Mouse (Mus musculus) mesoderm, embryonic 11.5 days (tissue): ENCODE measurements around the gene Tgfa.

Experiments
- DNase-seq: peaks from one replicate; pipeline ENCODE4 v3.0.0-alpha.2; 2012; ENCODE audit warnings: low read depth, low spot score

The Tgfa gene

DNA sequence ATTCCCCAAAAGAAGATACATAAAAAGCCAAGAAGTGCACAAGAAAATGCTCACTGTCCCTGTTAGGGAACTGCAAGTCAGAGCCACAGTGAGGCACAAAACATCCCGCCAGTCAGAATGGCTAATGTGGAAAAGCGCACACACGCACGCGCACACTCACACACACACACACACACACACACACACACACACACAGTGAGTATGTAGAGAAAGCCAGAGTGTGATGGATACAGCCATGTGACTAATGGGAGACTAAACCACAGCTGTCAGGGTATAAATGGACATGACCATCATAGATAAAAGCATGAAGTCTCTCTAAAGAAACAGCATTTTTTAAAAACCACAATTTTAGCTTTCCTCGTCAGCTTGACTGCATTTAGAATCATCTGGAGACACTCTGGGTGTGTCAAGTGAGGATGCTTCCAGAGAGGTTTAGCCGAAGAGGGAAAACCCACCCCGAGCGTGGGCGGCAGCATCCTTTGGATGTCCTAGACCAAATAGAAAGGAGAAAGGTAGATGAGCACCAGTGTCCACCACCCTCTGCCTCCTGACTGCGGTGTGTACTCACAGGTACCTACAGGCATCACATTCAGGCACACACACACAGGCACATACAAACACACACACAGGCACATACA, 86.7 kb downstream of the Tgfa start:
- no peak for DNase-seq

DNA sequence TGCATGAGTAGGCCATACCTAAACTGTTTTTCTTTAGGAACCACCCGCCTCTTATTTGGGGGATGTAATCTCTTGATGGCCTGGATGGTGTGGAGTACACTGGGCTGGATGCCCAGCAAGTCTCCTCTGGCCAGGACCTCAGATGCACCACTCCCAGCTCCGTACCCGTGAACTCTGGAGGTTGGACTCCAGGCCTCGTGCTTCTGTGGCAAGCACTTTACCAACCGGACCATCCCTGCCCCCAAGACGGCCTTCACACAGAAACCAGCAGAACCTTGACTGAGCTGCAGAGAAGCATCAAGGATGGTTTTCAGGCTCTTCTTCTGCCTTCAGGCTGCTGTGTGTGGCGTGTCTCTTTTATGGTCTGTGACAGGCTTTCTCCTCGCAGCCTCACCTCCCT, 98.3 kb downstream of the Tgfa start:
- DNase-seq, result no peak

DNA sequence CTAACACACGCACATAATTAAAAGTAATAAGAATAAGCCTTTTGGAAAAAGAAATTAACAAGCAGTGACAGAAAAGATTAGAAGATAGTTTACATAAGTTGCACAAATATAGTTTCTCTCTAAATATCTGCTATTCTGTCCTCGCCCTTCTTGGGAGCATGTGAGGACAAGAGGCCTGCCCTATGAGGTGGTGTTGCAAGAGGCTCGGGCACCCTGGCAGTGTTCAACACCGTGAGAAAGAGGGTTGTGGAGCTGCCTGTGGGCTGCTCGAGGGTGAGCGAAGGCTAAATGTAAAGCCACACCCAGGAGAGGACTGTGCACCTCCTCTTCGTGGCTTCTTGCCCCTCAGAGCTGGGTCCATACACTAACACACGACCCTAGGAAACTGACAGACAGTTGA, 100.4 kb downstream of the Tgfa start:
- DNase-seq, result no peak

DNA sequence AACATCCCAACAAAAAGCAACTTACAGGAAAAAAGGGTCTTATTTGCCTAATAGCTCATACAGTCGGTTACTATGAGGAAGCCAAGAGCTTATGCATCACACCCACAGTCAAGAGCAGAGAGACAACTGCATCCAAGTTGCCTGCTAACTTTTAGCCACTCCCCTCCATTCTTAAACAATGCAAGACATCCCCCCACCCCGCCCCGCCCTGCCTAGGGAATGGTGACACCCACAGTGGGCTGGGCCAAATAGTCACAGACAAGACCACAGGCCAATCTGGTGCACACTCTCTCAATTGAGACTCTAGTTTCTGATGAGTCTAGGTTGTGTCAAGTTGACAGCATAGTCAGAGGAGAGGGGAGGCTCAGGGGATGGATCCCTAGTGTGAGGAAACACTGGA, 101.1 kb downstream of the Tgfa start:
- no peak for DNase-seq

DNA sequence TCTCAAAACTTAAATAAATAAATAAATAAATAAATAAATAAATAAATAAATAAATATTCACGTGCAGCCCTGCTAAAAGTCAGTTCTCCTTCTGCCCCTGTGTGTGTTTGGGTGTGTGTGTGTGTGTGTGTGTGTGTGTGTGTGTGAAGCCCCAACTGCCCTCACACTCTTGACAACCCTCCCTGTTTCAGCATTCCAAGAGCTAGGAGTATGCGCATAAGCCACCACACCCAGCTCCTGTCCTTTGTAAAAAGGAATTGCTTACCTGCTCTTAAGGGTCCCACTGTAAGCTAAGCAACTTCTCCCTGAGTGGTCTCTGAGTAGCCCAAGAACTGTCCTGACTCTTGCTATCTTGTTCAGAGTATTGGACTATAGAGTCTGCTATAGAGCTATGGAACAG, 101.9 kb downstream of the Tgfa start:
- no peak for DNase-seq

DNA sequence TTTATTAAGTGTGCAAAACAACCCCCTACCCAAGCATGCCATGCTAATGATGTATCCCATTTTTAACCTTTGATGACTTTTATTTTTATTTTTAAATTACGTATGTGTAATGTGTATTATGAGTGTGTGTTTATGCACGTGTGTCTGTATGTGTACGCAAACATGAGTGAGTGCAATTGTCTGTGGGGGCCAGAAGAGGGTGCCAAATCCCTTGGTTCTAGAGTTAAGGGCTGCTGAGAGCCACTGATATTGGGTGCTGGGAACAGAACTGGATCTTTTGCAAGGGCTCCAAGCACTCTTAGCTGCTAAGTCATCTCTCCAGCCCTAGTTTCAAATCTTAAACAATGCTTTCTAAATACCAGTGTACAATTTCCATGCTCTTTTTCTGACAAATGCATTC, 103.9 kb downstream of the Tgfa start:
- DNase-seq, result no peak

DNA sequence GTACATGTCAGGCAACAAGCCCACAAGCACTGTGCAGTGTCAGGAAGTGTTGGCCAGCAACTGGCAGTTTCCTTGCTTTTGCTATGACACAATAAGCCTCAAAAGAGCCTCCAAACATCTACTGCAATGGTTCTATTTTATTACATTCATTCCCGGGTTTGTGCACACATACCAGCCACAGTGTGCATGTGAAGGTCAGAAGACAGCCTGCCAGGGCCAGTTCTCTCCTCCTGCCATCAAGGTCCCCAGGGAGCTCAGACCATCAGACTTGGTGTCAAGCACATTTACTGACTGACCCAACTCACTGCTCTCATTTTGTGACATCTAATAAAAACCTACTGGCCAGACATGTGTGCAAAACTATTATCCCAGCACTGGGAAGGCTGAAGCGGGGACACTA, 104.4 kb downstream of the Tgfa start:
- DNase-seq, result no peak

DNA sequence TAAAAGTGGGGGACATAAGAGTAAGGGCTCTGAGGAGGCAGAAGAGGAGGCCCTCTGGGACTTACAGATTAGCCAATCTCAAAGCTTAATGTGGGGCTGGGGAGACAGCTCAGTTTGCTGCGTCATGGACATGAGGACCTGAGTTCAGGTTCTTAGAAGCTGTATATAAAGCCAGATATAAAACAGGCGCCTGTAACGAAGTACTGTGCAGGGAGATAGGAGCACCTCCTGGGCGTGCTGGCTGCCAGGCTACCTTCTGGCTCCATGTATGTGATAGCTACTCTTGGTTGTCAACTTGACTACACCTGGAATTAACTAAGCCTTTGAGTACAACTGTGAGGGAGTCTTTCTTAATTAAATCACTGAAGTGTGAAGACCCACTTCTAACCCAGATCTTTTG, 110.7 kb downstream of the Tgfa start:
- DNase-seq, result no peak

DNA sequence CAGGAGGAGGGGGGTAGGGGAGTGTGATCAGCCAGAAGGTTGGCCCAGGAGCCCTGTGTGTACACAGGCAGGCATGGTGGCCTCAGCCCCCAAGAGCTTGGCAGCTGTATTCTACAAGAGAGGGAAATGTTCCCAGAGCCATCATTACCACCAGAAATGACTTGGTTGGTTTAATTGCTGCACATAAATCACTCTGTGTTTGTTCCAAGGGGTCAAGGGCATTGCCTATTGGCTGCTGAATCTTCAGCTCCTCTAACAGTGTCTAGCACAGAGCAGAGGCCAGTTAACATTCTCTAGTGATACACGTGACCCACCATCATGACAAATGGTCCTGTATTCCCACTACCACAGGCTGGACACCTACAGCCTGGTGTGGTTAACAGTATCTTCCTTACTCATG, 119.0 kb downstream of the Tgfa start:
- peak; percentile 12 for DNase-seq

DNA sequence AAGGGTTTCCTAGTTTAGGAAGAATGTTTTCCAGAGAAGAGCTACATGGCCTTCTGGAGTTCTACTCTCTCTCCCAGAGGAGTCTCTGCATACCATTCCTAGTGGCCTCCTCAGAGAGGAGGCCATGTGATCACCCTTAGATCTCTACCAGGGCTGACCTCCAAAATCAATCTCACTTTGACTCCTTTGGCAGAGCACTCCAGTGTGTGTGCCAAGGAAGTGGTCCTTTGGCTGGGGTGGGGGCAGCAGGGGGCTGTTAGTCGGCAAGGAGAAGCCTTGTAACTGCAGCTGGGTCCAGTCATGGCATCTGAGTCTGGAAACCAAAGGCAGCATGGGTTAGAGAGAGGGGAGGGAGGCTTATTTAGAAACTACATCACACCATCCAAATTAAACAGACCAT, 122.0 kb downstream of the Tgfa start:
- DNase-seq, result no peak

DNA sequence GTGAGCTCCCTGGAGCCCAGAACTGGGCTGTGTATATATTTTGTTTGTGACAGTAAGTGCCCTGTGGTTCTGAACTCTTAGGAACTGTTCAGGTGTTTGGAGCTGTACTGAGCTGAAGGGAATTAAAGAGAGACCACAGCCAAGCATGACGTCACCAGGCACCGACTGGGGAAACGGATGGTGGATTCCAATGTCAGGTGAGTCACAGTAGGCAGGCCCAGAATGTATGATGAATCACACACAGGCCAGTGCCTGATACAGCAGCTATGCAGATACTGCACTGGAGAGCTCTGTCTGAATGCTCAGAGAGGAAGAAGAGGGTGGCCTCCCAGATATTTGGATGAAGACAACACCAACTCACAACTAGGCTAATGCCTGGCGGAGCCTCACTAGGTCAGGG, 123.8 kb downstream of the Tgfa start:
- no peak for DNase-seq

DNA sequence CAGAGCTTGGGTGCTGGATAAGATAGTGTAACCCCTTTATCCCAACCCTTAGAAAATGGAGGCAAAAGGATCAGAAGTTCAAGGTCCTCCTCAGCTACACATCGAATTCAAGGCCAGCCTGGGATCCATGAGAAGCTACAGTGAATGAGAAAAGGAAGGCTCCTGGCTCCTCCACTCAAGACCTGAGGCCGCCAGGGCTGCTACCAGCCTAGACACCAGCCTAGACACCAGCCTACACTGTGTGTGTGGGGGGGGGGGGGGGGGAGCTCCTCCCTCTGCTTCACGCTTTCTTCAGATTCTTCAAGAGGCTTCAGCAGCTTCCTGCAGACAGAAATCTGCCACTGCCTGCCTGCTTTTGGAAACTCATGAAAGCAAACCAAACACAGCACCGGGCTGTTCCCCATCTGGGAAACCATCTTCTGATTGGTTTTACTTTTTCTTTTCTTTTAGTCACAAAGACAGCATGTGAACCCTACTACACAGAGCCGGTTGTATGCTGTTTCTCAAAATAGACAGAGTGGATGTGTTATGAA, 127.1 kb downstream of the Tgfa start:
- DNase-seq, result no peak

DNA sequence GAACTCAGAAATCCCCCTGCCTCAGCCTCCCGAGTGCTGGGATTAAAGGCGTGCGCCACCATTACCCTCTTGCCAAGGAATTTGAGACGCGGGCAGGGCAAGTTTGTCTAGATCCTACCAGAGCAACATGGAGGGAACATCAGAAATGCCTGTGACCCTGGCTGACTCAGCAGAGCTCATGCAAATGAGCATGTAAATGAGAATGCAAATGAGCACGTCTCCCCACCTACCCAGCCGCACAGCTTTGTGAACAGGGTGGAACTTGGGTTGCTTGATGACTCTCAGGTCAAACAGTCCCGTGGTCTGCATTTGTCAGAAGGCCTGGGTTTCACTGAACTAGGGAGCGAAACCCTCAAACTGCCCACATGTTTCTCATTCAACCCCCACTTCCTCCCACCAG, 128.0 kb downstream of the Tgfa start:
- DNase-seq, result no peak

DNA sequence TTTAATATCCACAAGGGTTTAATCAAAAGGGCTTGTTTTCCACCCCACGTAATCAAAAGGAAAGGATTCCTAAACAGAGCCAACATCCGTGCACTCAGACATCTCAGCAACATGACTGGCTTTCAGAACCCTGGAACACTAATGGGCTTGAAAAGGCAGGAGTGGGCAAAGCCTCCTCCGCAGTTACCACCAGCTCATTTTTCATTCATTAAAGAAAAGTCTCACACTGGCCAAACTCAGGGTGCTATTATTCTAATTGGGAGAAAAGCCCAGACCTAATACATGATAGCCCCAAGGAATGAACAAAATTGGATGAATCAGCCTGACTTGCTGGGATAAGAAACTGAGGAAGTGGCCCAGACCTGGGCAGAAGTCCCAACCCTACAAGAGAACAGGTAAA, 129.4 kb downstream of the Tgfa start:
- no peak for DNase-seq
